Mouse (Mus musculus): ENCODE measurements around the gene Cyp2c23.

Cyp2c23 gene

DNA sequence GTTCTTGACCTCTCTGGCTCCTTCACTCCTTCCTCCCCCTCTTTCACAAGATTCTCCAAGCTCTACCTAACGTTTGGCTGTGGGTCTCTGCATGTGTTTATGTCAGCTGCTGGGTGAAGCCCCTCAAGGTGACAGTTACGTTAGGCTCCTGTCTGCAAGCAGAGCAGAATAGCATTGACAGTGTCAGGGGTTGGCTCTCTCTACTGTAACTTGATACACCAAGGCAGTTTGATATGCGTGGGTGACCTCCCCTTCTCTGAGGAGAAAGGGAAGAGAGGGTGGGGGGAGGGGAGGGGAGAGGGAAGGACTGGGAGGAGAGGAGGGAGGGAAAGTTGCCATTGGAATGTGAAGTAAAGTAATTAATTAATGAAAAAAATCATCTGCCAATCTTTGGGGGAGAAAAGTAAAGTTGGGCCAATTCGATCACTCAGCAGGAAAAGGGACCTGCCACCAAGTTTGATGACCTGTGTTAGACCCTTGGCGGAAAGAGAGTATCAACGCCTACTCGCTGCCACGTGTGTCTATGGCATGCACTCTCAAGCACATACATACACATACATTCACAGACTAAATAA lies 2.0 kb downstream of the Cyp2c23 start:
- no peak for ATAC-seq (ENCODE audit: insufficient number of reproducible peaks, low FRiP score, low TSS enrichment)

DNA sequence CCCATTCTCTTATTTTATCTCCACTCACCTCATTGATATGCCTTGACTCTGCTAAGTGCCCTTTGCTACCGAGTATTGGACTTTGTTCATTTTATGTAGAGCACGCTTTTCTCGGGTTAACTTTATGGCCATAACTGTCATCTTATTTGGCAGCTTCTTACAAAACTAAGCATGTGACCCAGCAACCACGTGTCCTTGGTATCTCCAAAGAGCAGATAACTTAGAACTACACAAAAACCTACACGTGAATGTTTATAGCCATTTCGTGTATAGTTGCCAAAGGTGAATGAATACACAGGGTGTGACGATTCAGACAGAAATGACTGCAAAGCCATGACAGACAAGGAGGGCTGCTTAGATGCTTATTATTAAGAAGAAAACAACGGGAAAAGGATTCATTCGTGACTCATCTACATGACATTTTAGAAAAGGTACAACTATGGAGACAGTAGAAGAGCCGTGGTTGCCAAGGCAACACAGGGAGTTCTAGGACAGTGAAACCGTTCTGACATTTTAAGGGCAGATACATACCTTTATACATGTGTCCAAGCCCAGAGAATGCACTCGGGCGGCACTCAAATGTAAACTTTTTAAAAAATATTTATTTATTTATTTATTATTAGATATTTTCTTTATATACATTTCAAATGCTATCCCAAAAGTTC lies 4.0 kb downstream of the Cyp2c23 start:
- no peak for ATAC-seq (ENCODE audit: insufficient number of reproducible peaks, low FRiP score, low TSS enrichment)

DNA sequence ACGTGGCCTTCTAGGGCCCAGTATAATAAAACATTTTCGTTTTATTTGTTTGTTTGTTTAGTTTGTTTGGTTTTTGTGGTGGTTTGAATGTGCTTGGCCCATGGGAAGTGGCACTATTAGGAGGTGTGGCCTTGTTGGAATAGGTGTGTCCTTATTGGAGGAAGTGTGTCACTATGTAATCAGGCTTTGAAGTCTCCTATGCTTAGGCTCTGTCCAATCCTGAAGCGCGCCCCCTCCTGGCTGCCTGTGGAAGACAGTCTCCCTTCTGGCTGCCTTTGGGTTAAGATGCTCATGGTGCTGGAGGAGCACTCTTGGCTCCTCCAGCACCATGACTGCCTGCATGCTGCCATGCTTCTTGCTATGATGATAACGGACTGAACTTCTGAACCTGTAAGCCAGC lies 5.9 kb downstream of the Cyp2c23 start:
- no peak for ATAC-seq (ENCODE audit: insufficient number of reproducible peaks, low FRiP score, low TSS enrichment)

DNA sequence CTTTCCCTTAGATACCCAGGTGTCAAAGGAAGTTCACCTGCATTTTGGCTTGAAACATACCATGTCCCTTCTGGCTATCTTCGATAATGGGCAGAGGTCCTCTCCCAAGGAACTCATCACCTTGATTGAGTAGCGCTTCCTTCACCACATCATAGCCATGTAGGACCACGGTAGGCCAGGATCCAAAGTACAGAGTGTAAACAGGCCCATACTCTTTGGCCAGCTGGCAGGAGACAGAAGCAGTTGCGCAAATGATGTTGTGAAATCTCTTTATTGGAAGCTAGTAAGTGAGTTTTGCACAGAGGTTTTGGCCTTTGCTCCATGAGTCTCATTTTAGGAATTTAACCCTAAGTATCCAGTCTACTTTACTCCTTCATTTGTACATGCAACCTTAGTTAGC lies 7.5 kb downstream of the Cyp2c23 start:
- no peak for ATAC-seq (ENCODE audit: insufficient number of reproducible peaks, low FRiP score, low TSS enrichment)

DNA sequence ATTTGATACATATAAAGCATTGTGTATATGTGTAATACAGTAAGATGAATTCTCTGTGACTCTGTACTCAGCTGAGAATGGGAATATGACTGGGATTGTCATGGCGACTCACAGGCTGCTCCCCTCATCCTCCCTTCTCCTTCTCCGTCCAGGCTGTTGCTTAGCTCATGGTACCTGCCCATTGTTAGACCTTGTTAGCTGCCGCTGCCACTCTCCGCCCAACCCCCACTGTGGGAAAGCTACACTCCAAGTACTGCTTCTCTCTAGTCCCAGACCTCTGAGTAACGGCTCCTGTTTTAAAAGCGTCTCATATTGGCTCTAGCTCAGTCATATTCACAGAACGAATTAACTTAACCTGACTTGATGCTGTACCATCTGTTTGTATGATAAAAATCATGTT lies 9.3 kb downstream of the Cyp2c23 start:
- ATAC-seq (ENCODE audit: insufficient number of reproducible peaks, low FRiP score, low TSS enrichment), result no peak

DNA sequence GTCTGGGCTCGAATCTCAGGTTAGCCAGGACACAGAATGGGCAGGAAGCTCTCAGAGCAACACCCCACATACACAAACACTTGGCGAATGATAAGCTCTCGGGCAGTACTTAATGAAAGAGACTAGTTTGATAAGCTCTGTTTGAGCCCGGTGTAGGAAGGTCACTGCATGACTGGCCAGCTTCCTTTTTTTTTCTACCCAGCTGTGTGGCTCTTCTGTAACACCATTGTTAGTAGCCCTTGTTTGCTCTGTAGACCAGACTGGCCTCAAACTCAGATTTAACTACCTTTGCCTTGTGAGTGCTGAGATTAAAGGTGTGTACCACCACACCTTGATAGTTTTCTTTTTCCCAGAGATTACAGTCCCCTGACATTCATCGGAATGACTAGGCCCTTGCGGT lies 15.1 kb downstream of the Cyp2c23 start:
- ATAC-seq (ENCODE audit: insufficient number of reproducible peaks, low FRiP score, low TSS enrichment), result no peak

DNA sequence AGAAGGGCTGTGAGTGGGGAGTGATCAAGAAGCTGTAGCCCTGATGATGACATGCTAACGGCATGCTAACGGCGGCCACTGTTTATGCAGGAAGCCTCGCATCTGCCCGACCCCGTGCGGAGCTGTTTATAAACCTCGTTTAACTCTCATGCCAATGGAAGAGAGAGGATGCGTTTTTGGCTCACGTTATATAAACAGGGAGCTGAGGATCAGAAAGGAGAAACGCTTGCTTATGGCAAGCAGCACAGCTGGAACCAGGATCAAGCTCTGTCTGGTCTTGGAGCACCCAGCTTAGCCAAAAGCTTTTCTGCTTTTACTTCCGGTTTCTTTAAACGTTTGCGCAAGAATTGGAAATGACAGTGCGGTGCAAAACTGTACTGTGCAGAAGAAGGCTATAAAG lies 20.2 kb downstream of the Cyp2c23 start:
- ATAC-seq (ENCODE audit: insufficient number of reproducible peaks, low FRiP score, low TSS enrichment), result no peak

DNA sequence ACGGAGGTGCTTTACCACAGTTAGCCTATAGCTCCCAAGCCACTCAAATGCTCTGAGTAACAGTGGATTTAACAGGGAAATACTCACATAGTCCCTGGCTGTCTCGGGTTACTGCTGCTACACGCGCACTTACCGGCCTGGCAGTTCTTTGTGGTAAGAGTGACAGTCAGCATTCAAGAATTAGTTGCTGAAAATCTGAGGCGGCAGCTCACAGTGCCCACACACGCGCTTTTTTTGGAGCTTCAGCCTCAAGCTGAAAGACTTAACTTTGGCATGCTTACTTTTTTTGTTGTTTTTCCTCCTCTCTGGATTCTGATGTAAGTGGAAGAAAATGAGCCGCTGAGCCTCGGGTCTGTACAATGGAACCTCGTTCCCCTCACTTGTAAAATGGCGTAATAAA lies 21.8 kb downstream of the Cyp2c23 start:
- ATAC-seq (ENCODE audit: insufficient number of reproducible peaks, low FRiP score, low TSS enrichment), result no peak

DNA sequence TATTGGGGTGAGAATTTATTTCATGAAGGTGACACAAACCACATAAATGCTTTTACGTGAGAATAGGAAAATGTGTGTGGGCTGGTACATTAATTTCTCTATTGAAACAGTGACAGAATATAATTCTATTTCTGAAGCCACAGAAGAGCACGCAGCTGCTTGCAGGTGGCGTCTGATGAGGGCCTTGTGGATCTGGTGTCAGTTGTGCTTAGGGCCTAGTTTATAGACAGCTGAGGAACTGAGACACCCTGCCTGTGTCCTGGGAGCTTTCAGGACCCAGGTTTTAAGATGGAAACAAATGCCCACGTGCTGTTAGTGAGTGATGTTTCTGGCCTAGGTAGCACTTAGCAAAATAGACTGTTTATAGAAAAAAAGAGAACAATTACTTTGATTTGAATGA lies 24.0 kb downstream of the Cyp2c23 start:
- no peak for ATAC-seq (ENCODE audit: insufficient number of reproducible peaks, low FRiP score, low TSS enrichment)

DNA sequence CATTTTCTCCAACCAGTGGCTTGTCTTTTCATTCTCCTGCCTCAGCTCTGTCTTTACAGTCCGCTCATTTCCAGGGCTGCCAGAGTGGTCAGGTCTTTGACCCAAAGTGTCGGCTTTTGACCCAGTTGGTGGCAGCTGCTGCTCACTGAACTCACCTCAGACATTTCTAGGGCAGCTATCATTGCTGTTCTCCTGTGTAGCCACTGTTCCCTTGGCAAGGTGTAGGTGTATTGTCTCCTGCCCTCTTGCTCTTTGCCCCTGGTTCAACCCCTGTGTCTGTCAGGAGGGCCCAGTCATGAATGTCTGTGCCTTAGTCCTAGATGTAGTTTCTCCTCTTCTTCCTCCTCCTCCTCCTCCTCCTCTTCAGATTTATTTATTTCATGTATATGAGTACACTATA lies 24.7 kb downstream of the Cyp2c23 start:
- no peak for ATAC-seq (ENCODE audit: insufficient number of reproducible peaks, low FRiP score, low TSS enrichment)

DNA sequence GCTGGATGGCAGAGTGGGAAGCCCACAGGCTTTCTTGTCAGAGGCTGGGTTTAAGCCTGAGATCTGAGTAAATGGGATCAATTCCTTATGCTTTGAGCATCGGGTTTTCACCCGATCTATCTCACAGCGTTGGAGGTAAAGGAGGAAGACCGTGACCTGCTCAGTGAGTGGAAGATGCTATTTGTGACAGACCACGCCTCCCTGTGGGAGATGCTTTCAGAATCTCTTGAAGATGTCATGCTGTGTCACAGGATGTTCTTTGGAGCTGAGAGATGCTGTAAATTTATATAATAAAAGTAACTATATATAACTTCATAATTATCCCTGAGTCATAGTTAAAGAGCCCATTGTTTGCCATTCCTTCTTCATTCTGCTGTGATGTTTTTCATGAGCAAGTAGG lies 28.3 kb downstream of the Cyp2c23 start:
- no peak for ATAC-seq (ENCODE audit: insufficient number of reproducible peaks, low FRiP score, low TSS enrichment)

DNA sequence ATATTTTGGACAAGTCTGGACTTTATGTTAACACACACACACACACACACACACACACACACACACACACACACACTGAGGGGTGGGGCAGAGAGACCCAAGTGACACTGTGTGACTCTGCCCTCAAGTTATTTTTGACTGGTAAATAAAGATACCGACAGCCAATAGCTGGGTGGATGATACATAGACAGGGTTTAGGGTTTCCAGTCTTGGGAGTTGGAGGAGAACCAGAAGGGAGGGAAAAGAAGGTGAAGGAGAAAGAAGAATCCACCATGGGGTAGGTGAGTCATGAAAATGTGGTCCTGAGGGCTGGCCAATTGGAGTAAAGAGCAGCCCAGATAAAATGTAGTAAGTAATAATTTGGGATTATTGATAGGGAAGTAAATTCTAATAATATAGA lies 28.9 kb downstream of the Cyp2c23 start:
- ATAC-seq (ENCODE audit: insufficient number of reproducible peaks, low FRiP score, low TSS enrichment), result no peak

DNA sequence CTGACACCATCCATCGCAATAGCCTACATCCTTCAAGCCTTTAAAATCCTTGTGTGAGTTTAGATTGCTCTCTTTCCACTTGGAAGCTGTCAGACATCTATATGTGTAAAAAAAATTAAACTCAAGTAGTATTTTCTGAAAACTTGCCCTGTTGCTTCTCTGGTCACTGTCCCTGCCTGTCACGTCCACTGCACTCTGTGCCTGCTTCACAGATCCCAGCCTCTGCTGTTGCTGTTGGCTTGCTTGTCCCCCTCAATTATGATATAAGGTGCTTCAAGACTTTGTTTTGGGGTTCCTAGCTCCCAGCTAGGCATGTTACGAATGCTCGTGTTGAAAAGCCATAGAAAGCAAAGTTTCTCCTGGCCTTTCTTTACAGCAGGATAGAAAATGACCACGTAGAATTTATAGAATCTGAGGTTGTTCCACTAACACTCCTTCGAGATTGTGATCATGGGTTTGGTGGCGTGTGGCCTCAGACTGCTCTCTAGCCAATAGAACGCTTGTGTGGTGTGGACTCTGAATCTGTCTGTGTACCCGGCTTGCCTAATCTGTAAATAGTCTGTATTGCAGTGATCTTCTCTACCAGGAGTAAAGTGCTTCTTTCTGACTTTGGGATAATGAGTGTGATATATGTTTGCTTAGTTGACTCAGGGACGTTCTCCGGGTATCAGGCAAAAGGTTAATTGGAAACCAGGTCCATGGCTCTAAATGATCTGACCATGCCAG lies 30.0 kb downstream of the Cyp2c23 start:
- ATAC-seq (ENCODE audit: insufficient number of reproducible peaks, low FRiP score, low TSS enrichment), result no peak

DNA sequence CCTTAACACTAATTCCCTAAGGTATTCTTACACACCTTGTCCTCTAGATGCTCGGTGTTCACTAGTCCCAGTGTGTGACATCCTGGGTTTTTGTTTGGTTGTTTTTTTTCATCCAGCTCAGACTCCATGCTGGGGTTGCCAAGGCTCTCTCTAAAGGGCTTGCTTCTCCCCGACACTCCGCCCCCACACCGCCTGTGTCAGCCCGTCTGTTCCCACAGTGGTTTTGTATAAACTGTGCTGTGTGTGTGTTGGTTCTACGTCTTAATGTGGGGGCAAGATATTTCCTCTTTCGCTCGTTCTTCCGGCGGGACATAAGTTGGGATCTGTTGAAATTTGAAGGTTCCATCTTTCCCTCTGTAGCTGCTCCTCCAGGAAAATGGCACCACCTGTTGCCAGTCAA lies 30.9 kb downstream of the Cyp2c23 start:
- ATAC-seq (ENCODE audit: insufficient number of reproducible peaks, low FRiP score, low TSS enrichment), result no peak

DNA sequence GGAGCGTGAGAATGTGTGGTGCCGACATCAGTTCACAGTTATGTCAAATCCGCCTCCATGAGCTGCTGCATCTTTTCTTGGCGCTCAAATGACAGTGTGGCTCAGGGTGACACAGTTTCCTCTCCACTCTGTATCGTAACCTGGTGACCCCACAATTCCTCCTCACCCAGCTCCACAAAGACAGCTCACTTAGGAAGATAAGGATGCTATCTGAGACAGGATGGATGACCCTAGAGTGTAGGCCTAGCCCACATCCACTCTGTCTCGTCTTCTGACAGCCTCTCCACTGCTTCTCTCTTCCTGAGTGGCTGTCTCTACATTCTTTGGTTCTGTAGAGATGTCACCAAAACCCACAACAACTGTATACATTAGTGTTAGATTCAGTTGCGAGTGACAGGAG lies 33.6 kb downstream of the Cyp2c23 start:
- no peak for ATAC-seq (ENCODE audit: insufficient number of reproducible peaks, low FRiP score, low TSS enrichment)

DNA sequence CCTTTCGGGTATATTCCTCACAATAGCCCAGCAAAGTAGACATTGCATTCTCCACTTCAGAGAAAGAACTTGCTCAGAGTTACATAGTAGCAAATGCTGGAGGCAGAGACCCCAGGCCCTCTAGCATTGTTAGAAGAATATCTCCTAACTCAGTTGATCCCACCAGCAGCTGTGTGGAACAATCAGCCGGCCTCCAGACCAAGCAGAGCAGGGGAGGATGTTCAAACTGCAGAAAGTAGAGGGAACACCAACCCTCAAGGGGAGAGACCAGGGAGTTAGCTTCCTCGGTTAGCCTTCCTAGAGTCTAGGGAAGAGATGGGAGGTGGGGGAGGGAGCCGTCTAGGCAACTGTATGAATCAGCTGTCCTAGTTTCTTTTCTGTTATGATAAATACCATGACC lies 36.5 kb downstream of the Cyp2c23 start:
- ATAC-seq (ENCODE audit: insufficient number of reproducible peaks, low FRiP score, low TSS enrichment), result no peak

DNA sequence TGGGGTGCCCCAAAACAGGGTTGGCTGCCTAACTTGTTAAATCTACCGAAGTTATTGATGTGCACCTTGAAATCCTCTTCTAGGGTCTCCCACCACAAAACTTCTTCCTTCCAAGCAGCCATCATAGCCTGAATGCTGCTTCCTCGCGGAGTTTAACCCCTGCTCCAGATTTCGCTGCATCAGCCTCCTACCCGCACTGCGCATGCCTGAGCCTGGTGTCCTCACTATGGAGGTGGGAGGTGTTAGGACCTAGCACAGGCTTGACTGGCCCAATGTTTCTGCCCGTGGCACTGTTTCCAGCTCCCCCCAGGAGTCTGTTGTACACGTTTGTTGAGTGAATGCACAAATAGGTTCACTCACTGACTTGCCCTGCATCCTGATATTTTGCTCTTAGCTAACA lies 38.6 kb downstream of the Cyp2c23 start:
- no peak for ATAC-seq (ENCODE audit: insufficient number of reproducible peaks, low FRiP score, low TSS enrichment)

DNA sequence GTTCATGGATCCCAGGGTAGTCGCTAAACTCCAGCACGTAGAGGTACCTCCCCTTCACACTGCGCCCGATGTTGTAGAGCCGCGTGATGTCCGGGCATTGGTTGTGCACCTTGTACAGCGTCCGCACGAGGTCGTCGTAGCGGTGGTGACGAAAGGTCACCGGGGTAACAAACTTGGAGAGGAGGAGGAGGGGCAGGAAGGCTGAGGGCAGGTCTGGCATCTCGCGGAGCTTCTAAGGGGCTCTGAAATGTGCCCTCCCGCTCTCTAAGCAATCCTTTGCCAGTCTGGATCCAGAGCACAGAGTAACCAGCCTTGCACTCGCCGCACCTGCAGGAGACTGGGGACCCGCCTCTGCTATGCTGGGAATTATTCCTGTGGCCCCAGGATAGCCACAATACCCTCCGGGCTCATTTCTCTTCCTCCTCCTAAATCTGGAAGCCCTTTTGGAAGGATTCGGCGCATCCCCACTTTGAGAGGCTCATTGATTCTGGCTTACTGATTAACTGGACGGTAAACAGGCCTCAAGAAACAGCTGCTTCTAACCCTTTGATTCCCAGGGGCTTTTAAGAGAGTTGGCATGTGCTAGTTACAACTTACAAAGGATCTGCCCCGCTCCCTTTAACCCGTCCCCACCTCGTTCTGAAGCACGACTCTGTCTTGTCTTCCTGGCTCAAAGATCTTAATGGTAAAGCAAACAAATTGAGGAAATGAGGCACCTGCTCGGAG lies 42.8 kb downstream of the Cyp2c23 start, which contains the start of gene Cpn1:
Gene Cpn1 (minus strand): TSS at position 488 of the 726 bp plus-strand sequence.
- ATAC-seq (ENCODE audit: insufficient number of reproducible peaks, low FRiP score, low TSS enrichment), result no peak

DNA sequence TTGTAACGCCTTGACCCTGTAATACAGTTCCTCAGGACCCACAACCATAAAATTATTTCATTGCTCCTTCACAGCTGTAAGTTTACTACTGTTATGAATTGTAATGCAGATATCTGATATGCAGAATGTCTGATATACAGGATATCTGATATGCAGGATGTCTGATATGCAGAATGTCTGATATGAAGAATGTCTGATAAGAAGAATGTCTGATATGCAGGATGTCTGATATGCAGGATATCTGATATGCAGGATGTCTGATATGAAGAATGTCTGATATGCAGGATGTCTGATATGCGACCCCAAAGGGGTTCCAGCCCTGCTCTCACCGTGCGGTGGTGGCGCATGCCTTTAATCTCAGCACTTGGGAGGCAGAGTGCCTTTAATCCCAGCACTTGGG lies 47.0 kb downstream of the Cyp2c23 start:
- ATAC-seq (ENCODE audit: insufficient number of reproducible peaks, low FRiP score, low TSS enrichment), result no peak

DNA sequence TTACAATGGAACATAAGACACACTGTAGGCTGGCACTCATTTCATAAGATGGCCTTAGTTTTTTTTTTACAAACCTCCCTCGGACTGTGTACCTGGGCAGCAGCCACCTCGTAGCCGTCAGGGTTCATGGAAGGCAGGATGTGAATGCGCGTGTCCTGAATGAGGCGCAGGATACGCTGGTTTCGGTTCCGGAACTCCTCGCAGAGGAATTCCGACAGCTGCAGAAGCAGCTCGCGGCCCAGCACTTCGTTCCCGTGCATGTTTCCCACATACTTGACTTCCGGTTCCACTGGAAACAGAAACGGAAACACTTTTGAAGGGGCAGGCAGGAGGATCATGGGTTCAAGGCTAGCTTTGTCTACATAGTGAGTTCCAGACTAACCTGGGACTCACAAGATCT lies 48.3 kb downstream of the Cyp2c23 start:
- ATAC-seq (ENCODE audit: insufficient number of reproducible peaks, low FRiP score, low TSS enrichment), result no peak

DNA sequence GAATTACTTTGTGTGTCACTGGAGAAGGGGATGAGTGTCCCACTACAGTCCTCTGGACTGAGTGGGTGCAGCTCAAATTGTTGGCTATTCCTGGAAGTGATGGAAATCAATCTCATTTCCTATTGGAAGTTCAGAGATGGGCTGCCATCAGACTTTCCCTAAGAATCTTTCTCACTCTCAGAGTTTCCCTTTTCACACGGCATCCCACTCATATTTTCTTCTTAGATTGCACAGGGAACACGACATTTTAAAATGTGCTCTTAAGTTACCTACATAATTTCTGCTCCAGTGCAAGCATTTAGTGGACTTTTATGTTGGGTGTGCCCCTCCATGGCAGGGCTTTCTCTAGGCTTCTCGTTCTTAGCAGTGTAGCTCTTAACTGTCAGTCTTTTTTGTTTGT lies 51.2 kb downstream of the Cyp2c23 start:
- ATAC-seq (ENCODE audit: insufficient number of reproducible peaks, low FRiP score, low TSS enrichment), result no peak

All from cerebellum, adult (tissue).